Mouse (Mus musculus): ENCODE measurements at regions not wholly inside any gene's neighbourhood (a gene's known extent, or its start where the extent isn't known, plus 50 kb on each side); places are given as distances from the start of the nearest gene placed in this dataset.

DNA sequence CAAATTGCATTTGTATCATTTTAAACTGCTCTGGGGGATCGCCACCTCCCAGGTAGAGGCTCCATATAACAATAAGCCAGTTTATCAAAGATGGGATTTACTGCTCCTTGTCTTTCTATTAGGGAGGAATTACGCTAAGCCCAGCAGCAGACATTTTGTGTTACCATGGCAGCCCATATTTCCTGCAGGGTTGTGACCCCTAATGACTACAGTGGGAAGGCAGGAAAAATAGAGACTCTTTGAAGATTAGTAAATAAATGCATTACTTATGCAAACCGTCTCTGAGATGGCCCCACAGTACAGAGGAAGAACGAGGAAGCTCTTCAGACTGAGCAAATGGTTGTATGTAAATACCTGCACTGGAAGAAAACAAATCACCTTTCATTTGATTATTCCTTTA lies 237.5 kb upstream of the Zic3 start:
- no peak for DNase-seq (ENCODE audit: low read depth, low spot score)

DNA sequence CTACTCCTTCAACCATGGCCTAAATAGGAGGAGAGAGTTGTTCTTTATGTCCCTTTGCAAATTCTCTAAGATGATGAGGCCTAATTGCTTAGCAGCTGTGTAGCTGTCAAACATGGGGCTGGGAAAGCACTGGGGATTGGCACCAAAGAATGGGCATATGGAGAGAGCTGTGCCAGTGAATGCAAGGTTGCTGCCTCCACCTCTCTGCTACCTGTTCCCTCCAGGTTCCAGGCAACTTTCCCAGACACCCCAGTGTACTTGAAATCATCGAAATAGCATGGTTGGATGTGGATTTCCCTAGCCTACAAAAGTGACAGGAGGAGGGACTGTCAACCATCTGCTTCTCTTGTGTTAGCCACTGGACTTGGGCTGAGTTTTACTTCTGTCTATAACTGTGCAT lies 234.9 kb upstream of the Zic3 start:
- DNase-seq (ENCODE audit: low read depth, low spot score): no peak

DNA sequence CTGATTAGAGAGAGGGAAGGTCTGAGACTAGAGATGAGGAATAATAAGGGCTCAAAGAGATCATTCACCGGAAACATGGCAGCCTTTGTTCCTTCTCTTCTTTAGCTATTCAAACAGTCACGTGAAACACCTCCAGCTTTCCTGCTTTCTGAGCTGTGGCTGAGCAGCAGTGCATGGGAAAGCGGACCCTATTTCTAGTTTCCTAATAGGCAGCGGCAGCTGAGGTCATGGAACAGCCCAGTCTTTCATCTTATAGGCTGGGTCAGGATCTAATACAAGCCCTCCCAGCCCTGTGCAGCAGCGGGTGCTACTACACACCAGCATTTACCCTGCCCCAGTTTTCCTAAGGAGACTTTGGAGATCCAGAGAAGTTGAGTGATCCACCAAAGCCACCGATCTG lies 224.5 kb upstream of the Zic3 start:
- peak; percentile 0 for DNase-seq (ENCODE audit: low read depth, low spot score)

DNA sequence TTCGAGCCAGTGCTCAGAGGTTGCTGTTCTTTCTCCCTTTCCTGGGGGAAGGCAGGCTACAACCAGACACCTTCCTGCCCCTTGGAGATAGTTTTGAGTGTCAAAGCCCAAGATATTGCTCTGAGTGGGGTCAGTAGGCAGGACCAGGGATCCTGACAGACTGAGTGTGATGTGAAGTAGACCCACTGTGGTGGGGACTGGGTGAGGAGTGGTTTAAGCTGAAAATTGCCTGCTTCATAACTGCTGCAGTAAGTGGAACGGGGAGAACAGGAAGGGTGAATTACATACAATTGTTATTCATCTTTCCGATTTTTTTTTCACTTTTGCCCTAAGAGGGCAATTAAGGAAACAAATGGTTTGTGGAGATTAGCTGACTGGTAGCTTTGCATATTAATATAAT lies 224.1 kb upstream of the Zic3 start:
- DNase-seq (ENCODE audit: low read depth, low spot score): no peak

DNA sequence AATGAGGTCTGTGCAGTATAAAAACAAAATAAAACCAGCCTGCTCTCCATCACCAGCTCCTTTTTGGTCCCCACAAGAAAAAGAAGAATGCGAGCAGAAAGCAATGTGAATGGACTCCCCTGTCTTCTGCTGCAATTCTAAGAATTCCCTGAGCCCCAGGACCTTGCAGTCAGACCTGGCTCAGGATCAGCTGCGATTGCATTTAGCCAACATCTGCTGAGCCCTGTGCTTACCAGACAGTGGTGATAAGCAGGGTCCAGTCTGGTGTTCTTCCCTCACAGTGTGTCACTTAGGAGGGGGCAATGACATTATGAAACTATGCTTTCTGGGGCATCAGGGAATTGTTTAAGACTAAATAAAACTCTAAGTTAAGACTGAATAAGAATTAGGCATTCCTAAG lies 223.6 kb upstream of the Zic3 start:
- DNase-seq (ENCODE audit: low read depth, low spot score): no peak

All from ZHBTc4 (cell line).